Mouse (Mus musculus) brain, embryonic 14.5 days (tissue): Measurements from ENCODE around the gene Cass4.

ENCODE experiments used
- CTCF ChIP-seq: fragments of 200-500 bp; IDR thresholded peaks from 2 replicates; pipeline ENCODE4 v1.5.1; 2012; ENCODE audit warnings: inconsistent platforms, mild to moderate bottlenecking, moderate library complexity, borderline replicate concordance; ENCODE audit not compliant: insufficient read depth, insufficient read length; ENCODE audit errors: extremely low read depth
- POLR2A ChIP-seq: fragments of 200-500 bp; IDR thresholded peaks from 2 replicates; pipeline ENCODE4 v1.6.1; 2012; ENCODE audit warnings: mild to moderate bottlenecking, inconsistent platforms, borderline replicate concordance; ENCODE audit not compliant: poor library complexity, insufficient read depth, insufficient read length, severe bottlenecking; ENCODE audit errors: extremely low read depth

DNA sequence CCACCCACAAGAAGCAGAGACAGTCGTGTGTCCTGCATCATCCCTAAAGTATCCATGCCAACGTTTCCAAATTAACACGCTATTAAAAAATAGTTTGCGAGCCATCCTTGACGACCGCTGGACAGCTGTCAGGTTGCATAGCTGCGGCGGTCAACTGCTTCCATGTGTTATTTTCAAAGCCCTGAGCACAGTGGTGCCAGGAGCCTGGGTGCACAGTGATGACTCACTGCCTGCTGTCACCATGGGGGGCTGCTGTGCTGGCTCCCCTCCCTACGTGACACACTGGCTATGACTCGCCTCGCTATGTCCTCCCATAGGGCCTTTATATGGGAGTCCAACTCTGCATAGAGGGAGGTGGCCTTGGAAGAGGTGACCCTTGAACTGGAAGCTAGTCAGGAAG, 17.5 kb downstream of the Cass4 start:
- no peak for TF ChIP-seq CTCF
- no peak for TF ChIP-seq POLR2A
